Mouse (Mus musculus) E14TG2a.4 (cell line): ENCODE results near the gene Gabarap.

Experiments used
- H3K27me3 ChIP-seq: 2 replicates; pipeline ENCODE4 v1.6.1; 2014; ENCODE audit warnings: low read length, control low read depth; ENCODE audit not compliant: insufficient read depth
- H3K36me3 ChIP-seq: 2 replicates; pipeline ENCODE4 v1.6.1; 2014; ENCODE audit warnings: low read length, control low read depth; ENCODE audit not compliant: insufficient read depth
- H3K4me1 ChIP-seq: replicated peaks from 2 replicates; pipeline ENCODE4 v1.6.1; 2014; ENCODE audit warnings: low read depth, low read length, control low read depth
- H3K4me3 ChIP-seq: replicated peaks from 2 replicates; pipeline ENCODE4 v1.5.1; 2014; ENCODE audit warnings: mild to moderate bottlenecking, low read length
- H3K9me3 ChIP-seq: 2 replicates; pipeline ENCODE4 v1.6.1; 2014; ENCODE audit warnings: low read length, control low read depth
- CTCF ChIP-seq: conservative IDR thresholded peaks from 2 replicates; pipeline ENCODE4 v1.5.1; 2014; ENCODE audit warnings: low read length
- NANOG ChIP-seq: IDR thresholded peaks from 2 replicates; pipeline ENCODE4 v1.6.1; 2014; ENCODE audit warnings: borderline replicate concordance, low read length, mixed read lengths
- POU5F1 ChIP-seq: IDR thresholded peaks from 2 replicates; pipeline ENCODE4 v1.6.1; 2014; ENCODE audit warnings: low read length, borderline replicate concordance

The Gabarap gene

DNA sequence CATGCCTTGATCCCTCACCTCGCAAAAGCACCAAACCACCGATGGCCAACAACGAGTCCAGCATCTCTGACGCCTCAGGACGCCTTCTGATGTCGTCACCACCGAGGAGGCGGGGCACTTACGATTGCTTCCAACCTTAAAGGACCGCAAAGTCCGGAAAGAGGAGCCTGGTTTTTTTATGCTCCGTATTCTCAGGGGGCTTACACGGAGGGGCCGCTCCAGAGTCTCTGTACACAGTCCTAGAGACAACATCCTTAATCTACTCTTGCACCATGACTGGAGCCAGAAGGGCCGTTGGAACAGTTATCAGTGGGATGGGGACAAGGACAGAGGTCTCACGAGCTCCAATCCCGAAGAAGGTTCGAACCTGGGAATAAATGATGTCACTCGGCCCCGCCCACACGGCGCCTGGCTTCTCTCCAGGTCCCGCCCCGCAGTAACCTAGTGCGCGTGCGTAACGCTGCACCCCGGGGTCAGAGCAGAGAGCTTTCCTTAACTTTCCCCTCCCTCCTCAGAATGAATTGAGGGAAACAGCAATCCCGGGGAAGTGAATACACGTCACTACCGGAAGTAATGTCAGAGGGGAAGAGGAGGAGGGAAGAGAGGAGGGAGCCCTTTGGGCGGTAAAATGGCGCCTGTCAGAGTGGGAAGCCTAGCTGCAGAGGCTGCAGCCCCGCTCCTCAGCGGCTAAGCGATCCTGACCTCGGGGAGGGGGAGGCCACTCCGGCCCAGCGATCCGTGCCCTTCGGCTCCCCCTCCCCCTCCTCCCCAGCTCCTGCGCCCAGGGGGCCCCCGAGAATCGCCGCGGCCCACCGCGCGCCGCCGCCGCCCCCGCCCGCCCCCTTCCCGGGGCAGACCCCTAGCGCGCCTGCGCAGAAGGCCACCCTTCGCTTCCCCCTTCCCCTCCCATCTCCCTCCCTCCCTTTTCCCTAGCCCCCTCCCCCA, 10.5 kb upstream of the Gabarap start:
- Histone ChIP-seq H3K4me1 (peaks cover 31% of the 10 kb centered on the region), H3K4me3 (peak overlapping the region; percentile 98), H3K27me3 (no peaks in the 10 kb centered on the region), H3K9me3 (no peaks in the 10 kb centered on the region), H3K36me3 (peaks cover 60% of the 10 kb centered on the region)
- TF ChIP-seq NANOG (0 out of 2 replicates have a peak, but pooled peaks have one; percentile 3), POU5F1 (no peak), CTCF (no peak)

- TF ChIP-seq NANOG (no peak), POU5F1 (no peak), CTCF (no peak)
- Histone ChIP-seq H3K4me1 (peaks cover 31% of the 10 kb centered on the region), H3K4me3 (peak within 1 kb of the TSS; percentile 98), H3K36me3 (peaks cover 59% of the 10 kb centered on the region), H3K27me3 (no peaks in the 10 kb centered on the region), H3K9me3 (no peaks in the 10 kb centered on the region)
These were observed 9.7 kb upstream of the Gabarap start, which contains the start of gene Ctdnep1 for GRCm38 (mm10) chr11:69981141-69981762. Gene Ctdnep1, plus strand, starts transcription at chr11:69981156.

- TF ChIP-seq NANOG (no peak), POU5F1 (no peak), CTCF (no peak)
- peaks cover 59% of the 10 kb centered on the region for H3K36me3 ChIP-seq
- H3K4me1 ChIP-seq = peaks cover 31% of the 10 kb centered on the region
- peak within 1 kb of the TSS; percentile 98 for H3K4me3 ChIP-seq
- no peaks in the 10 kb centered on the region for H3K27me3 ChIP-seq
- no peaks in the 10 kb centered on the region for H3K9me3 ChIP-seq
These were observed 8.7 kb upstream of the Gabarap start, which contains the start of gene Elp5 for GRCm38 (mm10) chr11:69982225-69982624. Gene Elp5, minus strand, starts transcription at chr11:69982517.

GRCm38 (mm10) chr11:69982877-69983276, 8.1 kb upstream of the Gabarap start:
- H3K4me1 ChIP-seq = peaks cover 31% of the 10 kb centered on the region
- TF ChIP-seq CTCF = no peak
- no peak for TF ChIP-seq POU5F1
- no peak for TF ChIP-seq NANOG
- H3K9me3 ChIP-seq = no peaks in the 10 kb centered on the region
- peaks cover 60% of the 10 kb centered on the region for H3K36me3 ChIP-seq
- H3K4me3 ChIP-seq = no peak overlapping the region; the same call in 1 of the 2 replicates
- no peaks in the 10 kb centered on the region for H3K27me3 ChIP-seq

GRCm38 (mm10) chr11:69983377-69983776, 7.6 kb upstream of the Gabarap start:
- Histone ChIP-seq H3K4me3 (no peak overlapping the region), H3K36me3 (peaks cover 60% of the 10 kb centered on the region), H3K9me3 (no peaks in the 10 kb centered on the region), H3K27me3 (no peaks in the 10 kb centered on the region), H3K4me1 (peaks cover 31% of the 10 kb centered on the region)
- no peak for TF ChIP-seq NANOG
- TF ChIP-seq POU5F1 = no peak
- no peak for TF ChIP-seq CTCF

GRCm38 (mm10) chr11:69984431-69984830, 6.5 kb upstream of the Gabarap start:
- no peak for TF ChIP-seq NANOG
- TF ChIP-seq CTCF = no peak
- TF ChIP-seq POU5F1 = no peak
- H3K27me3 ChIP-seq = no peaks in the 10 kb centered on the region
- no peak overlapping the region for H3K4me3 ChIP-seq
- no peaks in the 10 kb centered on the region for H3K9me3 ChIP-seq
- H3K4me1 ChIP-seq = peaks cover 22% of the 10 kb centered on the region
- peaks cover 65% of the 10 kb centered on the region for H3K36me3 ChIP-seq

- peaks cover 74% of the 10 kb centered on the region for H3K36me3 ChIP-seq
- H3K4me1 ChIP-seq = peaks cover 34% of the 10 kb centered on the region
- H3K9me3 ChIP-seq = no peaks in the 10 kb centered on the region
- no peak for TF ChIP-seq CTCF
- TF ChIP-seq POU5F1 = no peak
- no peak for TF ChIP-seq NANOG
- H3K4me3 ChIP-seq = no peak overlapping the region
- H3K27me3 ChIP-seq = no peaks in the 10 kb centered on the region
These were observed 994 bp upstream of the Gabarap start for GRCm38 (mm10) chr11:69989949-69990348.

GRCm38 (mm10) chr11:69991711-69992110, 768 bp downstream of the Gabarap start:
- no peaks in the 10 kb centered on the region for H3K9me3 ChIP-seq
- H3K4me1 ChIP-seq = peaks cover 36% of the 10 kb centered on the region
- peak overlapping the region; percentile 89 for H3K4me3 ChIP-seq
- no peaks in the 10 kb centered on the region for H3K27me3 ChIP-seq
- no peak for TF ChIP-seq CTCF
- TF ChIP-seq POU5F1 = no peak
- TF ChIP-seq NANOG = no peak
- H3K36me3 ChIP-seq = peaks cover 58% of the 10 kb centered on the region
